Mouse (Mus musculus): ENCODE data around the gene Tubb3.
A peak's percentile ranks its signal among the peaks of the same experiment; 100 is the strongest.

The Tubb3 gene

DNA sequence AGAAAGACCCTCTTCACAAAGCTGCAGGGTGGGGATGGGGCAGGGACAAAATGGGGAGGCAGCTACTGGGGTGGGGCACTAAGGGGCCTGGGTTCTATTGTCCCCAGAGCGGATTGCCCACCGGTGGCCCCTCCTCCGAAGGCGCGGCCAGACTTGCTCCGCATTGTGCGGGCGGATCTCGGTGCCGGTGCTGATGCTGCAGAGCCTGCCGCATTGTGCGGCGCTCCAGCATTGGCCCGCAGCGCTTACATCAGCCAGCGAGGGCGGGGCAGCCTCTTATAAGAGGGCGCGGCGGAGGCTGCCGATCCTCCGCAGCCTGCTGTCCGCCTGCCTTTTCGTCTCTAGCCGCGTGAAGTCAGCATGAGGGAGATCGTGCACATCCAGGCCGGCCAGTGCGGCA is at the start of gene Tubb3:
TSS of gene Tubb3 (plus strand) at position 179 of the 400 bp plus-strand sequence.
- peak; percentile 38 for DNase-seq

DNA sequence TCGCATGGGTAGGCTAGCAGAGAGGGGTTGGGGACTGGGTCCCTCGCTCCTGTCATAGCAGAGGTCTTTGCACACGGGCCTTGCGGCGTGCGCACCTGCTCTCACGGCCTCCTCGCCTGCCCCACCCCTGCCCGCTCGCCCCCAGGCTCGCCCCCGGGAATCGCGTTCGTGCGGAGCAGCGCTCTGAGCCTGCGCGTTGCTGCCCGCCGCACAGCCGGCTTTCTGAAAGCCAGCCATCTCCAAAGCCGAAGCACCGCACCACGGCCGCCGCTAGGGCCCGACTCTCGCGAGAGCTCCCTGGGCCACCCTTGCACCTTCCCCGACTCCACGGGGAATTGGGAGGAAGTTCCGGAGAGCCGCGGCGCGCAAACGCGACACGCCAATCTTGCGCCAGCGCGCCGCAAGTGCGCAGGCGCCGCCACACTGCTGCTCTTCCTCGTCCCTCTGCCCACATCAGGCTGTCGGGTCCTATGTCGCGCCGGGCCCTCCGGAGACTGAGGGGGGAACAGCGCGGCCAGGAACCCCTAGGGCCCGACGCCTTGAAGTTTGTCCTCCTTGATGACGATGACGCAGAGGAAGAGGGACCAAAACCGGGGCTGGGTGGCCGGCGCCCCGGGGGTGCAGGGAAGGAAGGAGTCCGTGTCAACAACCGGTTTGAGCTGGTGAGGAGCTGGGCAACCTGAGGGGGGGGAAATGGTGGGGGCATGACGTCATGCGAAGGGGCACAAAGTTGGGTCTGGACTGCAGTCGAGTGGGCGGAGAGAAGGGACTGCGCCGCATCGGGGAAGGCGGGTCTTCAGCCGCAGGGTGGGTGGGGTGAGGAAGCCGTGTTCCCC is 37.6 kb upstream of the Tubb3 start, which contains the start of gene Tcf25:
TSS of gene Tcf25 (plus strand) at position 351 of the 836 bp plus-strand sequence.
- peak; percentile 94 for DNase-seq

DNA sequence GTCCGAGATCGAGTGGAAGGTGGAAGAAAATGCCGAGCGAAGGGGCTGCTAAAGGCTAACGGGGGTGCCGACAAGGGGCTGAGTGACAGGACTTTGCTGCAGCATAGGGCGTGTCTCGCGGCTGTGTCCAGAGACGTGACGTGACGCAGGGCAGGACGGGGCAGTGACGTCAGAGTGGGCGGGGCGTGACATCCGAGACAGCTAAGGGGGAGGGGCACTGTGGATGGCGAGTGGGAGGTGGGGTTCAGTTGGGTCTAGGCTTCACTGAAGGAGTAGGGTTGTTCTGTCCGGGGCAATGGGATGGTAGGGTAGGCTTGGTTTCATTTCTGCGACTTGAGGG is 37.0 kb upstream of the Tubb3 start:
- peak; percentile 95 for DNase-seq

DNA sequence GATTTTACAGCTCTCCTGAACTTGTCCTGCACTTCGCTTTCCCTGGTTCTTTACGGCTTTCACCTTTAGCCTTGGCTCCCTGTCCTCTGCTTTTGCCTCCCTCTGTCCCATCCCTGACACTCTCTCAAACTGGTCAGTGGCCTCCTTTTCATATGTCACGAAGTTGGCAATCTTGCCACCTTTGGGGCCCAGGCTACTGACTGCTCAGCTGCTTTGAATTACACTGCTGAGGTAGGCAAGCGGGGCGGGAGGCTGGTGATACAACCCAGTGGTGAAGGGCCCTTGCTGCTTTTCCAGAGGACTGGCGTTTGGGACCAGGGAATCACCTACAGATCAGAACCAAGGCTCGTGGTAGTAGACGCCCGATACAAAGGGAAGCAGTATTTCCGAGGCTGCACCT is 35.5 kb upstream of the Tubb3 start:
- no peak for DNase-seq

DNA sequence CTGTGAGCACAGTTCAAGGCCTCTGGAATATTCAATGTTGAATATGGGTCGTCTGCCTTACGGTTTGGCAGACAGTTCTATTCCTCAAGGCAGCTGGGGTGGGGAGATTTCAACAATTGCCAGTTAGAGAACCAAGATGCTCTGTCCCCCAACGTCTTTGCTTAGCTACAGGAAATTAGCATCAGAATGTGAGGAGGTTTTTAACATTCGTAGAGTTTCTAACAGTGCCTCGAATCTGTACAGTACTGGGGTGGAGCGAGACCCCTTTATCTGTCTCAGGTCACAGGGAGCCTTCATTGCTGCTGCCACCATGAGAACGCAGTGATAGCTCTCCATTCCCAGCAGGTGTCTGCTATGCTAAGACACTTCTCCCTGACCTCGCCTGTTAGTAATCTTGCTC is 35.1 kb upstream of the Tubb3 start:
- no peak for DNase-seq

DNA sequence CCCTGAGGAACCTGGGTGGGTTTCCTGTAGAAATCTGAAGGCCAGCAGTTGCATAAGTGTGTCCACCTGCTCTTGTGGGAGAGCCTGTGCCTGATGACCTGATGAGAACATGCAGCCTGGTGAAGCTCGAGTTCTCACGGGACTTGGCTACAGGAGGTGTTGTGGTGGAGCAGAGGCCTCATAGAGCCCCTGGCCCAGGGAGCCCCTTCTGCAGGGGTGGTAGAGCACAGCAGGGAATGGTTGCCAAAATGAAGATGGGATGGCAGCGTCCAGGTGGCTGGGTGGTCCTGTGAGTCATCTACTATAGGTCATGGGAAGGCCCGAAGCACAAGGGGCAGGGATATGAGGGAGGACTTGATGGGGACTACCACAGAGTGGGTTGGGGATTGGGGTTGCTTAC is 29.5 kb upstream of the Tubb3 start:
- no peak for DNase-seq

DNA sequence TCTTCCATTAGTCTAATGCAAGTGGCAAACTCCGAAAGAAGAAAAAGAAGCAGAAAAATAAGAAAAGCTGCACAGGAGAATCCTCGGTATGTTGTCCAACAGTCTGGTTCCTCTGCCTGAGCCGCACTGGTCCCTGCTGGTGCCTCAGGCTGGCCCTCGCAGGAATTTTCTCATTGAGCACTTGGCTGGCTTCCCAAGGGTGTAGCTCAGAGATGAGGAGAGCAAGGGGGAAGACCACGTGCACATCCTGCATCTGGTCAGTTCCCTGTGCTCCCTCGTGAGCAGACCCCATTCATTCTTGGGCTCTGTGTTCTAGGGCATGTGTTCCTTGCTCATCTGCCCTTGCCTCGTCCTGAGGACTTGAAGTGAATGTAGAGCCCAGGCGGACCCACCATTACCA is 28.7 kb upstream of the Tubb3 start:
- DNase-seq = no peak

DNA sequence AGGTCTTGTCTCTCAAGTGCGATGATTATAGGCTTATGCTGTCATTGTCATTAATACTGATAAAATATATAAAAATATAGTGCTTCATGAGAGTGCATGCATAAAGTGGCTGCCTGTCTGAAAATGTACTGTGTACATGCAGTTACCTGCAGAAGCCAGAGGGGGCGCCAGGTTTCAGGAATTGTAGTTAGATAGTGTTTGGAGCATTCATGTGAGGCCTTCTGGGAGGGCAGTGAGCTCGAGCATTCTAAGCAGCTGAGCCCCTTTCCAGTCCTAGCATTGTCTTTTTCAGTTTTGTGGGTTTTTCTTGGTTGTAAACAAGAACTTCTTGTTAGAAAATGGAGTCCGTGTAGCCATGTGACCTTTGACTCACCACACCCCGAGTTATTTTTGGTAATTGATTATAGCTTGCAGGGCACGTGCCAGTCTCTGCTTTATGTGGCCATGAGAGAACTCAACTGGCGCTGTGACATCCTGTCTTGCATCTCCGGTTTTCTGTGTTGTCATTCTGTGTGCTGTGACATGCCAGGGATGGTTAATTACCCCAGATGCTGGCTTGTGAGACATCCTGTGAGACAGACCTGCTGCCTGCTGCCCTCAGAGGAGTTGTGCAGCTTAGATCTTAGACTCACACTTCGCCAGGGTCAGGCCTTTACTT is 26.2 kb upstream of the Tubb3 start:
- DNase-seq = peak; percentile 29

DNA sequence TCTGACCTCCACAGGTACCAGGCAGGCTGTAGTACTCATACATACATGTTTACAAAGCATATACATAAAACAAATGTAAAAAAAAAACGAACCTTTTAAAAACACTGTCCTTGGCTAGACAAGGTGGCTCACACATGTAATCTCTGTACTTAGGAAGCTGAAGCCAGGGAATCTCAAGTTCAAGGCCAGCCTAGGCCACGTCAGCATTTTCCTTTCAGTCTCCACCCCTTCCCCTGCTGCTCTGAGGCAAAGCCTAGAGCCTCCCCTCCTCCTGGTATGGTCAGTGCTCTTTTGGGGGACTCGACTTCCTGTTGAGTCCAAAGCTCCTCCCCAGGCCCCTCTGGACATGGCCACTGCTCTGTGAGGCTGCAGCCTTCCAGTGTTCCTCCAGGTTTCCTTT is 24.2 kb upstream of the Tubb3 start:
- DNase-seq = no peak

DNA sequence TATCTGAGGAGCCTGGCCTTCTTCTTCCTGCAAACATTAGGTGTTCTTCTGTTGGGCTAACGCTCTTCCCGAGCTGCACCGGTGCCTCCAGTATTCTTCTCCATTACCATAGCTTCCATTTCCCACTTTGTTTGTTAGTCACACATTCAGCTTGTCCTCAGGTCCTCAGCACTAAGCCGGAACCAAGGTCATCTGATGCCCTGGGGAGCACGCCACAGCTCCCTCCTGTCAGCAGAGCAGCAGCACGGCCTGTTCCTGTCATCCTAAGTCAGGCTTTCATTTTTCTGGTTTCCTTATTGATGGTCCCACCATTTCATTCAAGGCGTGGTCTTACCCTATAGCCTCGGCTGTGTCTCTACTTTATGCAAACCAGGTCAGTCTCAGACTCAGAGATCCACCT is 23.4 kb upstream of the Tubb3 start:
- DNase-seq = no peak

DNA sequence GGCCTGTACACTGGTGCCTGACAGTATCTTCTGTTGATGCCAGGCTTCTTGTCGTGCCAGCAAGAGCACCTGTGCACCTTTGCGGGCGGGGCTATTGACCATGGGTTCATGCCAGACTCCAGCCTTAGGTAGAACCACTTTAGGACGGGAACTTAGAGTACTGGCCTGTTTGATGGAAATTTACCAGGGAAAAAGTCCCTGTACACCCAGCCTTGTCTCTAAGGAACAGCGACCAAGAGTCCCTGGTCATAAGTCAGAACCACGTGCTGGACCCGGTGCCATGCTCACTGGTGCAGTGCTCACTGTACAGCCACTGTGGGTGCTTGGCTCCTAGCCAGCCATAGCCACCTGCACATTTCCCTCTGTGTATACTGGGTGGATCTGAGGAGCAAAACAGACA is 22.2 kb upstream of the Tubb3 start:
- peak; percentile 65 for DNase-seq

DNA sequence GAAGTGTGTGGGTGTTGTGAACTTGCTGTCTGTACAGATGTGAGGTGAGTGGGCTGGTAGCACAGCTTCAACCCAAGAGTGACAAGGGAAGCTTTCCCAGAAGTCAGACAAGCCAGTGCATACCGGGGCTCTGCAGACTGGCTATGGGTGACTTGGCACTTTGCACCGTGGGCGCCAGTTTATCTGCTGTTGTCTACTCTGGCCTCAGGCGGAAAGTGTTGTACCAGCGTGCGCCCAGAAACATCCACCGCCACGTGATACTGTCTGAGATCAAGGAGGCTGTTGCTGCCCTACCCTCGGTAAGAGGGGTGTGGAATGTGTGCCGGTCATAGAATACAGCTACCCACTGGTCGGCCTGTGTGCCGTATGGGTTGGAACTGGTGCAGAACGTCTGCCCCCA is 12.9 kb upstream of the Tubb3 start:
- DNase-seq = no peak

DNA sequence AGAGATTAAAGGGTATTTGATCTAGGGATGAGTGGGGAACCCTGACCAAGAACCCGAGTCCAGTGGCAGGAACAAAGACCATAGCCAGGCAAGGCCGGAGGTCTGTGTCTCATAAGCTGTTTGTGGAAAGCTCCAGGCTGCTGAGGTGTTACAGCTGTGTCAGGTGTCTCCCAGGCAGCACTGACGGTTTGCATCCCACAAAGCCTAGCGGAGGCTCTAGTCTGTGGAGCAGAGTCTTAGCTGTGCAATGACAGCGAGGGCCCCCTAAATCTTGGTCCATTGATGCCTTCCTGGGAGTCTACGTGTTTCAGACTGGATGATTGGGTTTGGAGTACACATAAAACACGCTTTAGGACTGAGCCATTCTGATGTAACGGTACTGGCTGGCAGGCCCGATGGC is 9.3 kb upstream of the Tubb3 start:
- no peak for DNase-seq

DNA sequence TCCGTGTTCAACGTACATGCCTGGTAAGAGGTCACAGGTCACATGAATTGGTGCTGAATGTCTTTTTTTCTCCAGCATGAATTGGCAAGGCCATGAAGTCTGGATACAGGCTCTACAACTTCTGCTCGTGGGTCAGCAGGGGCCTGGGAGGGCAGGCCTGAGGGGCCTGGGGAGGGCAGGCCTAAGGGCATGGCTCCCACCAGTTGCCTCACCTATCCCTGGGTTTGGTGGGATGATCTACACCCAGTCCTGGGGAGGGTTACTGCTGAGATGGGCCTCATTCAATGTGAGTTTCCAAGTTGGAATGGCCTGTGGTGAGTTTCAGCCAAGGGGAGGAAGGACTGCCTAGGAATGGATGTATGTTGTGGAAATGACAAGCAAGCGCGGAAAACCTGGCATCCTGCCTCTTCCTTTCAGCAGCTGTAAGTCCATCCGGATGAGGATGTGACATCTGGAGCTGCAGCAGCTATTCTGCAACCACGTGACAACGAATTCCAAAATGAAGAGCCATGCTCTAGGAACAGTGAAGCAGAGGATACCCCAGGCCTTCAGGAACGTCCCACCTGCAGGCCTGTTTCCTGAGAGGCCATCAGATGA is 8.4 kb upstream of the Tubb3 start:
- no peak for DNase-seq

DNA sequence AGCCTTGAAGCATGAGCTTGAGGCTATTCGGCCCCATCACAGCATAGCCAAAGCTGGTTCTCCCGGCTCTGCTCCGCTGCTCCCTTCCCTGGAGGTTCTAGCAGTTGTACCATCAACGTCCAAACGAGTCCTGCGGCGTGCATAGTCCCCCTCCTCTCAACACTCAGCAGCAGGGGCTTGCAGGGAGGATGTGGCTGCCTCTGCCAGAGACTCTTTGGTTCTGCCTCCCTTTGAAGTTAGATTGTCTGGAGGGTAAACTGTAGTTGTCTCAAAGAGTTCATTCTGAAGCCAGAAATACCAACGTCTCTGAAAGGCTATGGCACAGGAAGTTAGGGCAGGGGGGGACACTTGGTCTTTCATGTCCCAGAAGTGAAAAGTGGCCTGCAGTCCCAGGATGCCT is 6.7 kb upstream of the Tubb3 start:
- DNase-seq = no peak

DNA sequence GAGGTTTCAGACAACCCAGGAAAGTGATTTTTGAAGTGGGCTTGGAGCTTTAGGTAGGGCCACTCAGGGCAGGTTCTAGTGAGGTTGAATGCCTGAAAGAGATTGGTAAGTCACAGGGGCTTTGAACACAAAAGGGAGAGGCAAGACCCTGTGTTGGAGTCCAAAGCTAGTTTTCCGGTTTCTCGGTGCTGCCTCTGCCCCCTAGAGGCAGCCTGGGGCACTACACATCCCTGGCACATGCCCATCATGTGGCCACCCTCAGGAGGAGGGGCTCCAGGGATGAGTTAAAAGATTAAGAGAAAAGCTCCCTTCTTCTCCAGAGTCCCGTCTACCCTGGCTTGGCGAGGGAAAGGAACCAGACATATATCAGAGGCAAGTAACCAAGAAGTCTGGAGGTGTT is 4.4 kb upstream of the Tubb3 start, which contains the start of gene Mc1r:
TSS of gene Mc1r (plus strand) at position 322 of the 400 bp plus-strand sequence.
- DNase-seq = peak; percentile 73

DNA sequence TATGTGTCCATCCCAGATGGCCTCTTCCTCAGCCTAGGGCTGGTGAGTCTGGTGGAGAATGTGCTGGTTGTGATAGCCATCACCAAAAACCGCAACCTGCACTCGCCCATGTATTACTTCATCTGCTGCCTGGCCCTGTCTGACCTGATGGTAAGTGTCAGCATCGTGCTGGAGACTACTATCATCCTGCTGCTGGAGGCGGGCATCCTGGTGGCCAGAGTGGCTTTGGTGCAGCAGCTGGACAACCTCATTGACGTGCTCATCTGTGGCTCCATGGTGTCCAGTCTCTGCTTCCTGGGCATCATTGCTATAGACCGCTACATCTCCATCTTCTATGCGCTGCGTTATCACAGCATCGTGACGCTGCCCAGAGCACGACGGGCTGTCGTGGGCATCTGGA is 3.6 kb upstream of the Tubb3 start:
- DNase-seq = no peak

DNA sequence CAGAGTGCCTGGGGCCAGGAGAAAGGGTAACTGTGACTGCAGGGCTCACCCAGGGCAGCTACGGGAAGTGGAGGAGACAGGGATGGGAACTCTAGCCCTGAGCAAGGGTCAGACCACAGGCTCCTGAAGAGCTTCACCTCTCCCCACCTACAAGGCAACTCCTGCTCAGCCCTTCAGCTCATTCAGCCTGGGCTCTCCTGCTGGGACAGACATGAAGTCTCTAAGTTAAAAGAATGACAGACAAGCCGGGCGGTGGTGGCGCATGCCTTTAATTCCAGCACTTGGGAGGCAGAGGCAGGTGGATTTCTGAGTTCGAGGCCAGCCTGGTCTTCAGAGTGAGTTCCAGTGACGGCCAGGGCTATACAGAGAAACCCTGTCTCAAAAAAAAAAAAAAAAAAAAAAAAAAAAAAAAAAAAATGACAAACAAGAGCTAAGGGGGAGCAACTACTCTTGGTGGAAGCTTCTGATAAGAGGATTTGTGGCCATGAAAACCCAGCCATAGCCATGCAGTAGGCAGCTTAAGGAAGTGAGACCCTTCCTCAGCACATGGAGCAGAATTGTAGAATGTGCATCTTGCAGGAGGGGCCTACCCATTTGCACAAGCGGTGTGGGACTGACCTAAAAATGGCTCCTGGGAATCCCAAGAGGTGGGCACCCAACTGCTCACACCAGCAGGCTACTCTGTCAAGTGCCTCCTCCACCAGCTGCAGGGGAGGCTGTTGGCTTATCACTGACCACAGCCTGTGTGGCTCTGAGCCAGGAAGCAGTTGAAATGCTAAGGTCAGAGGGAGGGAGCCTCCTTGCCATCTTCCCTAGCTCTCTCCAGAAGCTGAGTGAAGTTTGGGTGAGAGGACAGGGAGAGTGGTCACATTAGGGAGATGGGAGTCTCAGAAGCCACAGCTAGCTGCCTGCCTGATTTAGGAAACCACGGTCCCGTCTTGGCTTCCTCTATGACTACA is 2.4 kb upstream of the Tubb3 start:
- DNase-seq = no peak

DNA sequence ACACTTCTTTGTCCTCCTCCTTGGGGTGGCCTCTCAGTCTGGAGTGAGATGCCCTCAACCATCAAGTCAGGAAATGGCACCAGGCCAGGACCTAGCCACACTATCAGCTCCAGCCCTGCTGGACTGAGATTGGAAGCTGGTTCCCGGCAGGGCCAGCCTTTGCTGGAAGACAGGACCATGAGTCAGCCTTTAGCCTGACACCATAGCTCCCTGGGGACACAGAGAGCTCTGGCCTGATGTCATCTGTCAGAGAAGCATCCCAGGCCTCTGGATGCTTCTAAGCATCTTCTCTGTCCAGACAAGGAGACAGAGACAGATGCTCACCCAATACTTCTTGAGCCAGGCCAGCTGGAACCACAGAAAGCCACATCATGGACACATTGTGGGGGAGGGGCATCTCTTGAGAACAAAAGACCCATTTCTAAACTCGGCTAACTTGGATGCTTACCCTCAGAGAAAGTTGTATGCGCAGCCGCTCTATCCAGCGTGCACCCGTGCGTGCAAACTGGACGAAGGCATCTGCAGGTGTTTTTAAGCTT is 1.1 kb upstream of the Tubb3 start:
- DNase-seq = no peak

DNA sequence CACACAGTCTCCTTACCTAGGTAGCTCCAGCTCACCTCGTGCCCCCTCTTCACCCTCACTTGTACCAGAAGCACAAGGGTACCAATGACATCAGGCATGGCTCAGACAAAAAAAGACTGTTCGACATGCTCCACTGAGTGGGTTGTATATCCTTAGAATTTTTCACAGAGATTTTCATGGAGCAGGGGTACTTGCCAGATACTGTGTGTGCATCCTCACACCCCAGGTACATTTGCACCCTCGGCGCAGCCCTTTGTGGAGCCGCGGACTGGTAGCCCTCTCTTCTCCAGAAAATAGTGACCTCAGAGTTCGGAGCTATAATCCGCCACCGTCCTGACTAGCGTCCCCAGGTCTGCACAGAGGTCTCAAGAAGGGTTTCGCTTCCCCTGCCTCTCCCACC is 436 bp upstream of the Tubb3 start:
- DNase-seq = no peak

DNA sequence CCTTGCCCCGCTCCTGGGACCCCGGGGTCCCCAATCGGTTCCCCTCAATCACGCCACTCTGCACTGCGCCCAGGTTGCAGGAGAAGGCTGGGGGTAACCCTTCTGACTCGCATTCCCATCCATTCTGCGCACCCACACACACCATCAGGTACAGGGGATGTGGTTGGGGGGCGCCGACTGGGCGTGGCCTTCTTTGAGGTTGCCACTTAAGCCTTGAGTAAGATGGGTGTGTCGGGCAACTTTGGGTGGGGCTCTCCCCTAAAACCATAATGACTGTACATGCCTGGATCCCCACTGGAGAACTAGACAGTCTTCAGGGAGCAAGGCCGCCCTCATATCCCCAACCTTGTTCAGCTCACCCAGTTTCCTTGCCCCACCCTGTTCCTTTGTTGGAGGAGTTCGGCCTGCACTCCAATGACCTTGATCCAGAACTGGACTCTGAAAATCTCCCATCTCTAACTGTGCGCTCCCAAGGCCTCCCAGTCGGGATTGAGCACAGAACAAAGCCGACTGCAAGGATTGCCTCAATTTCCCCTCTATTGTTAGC is 630 bp downstream of the Tubb3 start:
- no peak for DNase-seq

DNA sequence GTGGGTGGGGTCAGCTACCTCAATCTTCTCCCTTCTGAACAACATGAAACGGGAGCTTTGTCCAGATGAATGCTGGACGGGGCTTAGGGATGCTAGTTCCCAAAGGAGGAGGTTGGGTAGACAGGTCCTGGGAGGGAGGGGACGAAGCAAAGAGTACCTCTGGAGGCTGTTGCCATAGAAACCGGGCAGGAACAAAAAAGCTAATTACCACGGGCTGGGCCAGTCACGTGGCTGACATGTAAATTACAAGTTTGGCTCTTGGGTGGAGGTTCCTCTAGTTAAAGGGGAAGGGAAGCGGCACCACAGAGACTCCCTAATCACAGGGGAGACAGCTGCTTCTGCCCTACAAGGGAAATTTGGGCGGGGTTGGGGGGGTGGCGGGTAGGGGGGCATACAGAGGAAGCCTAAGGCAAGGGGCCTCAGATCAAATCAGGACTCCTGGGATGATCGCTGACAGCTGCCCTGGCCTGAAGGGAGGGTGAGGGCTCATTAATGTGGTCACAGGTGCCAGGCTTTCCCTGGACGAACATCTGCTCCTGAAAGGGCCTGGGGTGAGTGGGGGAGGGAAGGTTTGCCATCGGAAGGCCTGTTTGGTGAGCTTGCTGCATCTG is 1.4 kb downstream of the Tubb3 start:
- DNase-seq = no peak

Data from kidney, adult 18-20 months (tissue).